Mouse (Mus musculus): ENCODE measurements around the gene Apoc1.

DNA sequence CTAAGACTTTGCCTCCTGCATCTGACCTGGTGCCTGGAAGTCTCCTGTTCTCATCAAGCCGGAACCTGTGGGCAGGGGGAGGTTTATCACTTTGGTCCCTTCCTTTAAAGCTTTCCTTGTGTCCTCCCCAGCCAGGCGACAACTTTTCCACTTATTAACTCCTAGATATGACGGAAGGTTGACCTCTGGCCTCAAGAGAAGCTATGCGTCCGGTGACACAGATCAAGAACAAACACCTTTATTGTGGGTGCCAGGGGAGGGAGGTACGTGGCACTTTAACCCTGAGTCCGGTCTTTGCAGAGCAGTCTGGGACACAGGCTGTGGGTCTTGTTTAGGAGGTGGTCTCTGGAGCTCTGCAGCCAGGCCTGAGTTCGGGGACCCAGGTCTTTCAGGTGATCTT is 14.6 kb downstream of the Apoc1 start, which contains the start of gene Apoc2:
- no peak for TF ChIP-seq ZKSCAN1 (IDR thresholded peaks at IDR 0.05; ENCODE audit: low read depth, low read length)
- no peak for TF ChIP-seq POLR2A (IDR thresholded peaks at IDR 0.05; ENCODE audit: control insufficient read depth in 1 of 2, insufficient read depth in 1 of 2, low read depth in 1 of 2, low read length in 2 of 2, poor library complexity in 1 of 2)
- TF ChIP-seq ZNF384 (IDR thresholded peaks at IDR 0.05; ENCODE audit: low read depth, low read length), result no peak
- no peak for TF ChIP-seq POLR2AphosphoS2 (IDR thresholded peaks at IDR 0.05; ENCODE audit: low read length)
- no peak for TF ChIP-seq TCF12 (IDR thresholded peaks at IDR 0.05; ENCODE audit: low read depth, low read length)
- no peak for TF ChIP-seq CTCF (IDR thresholded peaks at IDR 0.05 in 2 of 3, conservative IDR thresholded peaks at IDR 0.05 in 1 of 3; ENCODE audit: control insufficient read depth in 1 of 3, insufficient read depth in 1 of 3, low read depth in 2 of 3, low read length in 3 of 3, poor library complexity in 1 of 3, severe bottlenecking in 1 of 3)
